Mouse (Mus musculus) colon, adult 2 months (tissue): ENCODE measurements around the gene Cetn2. TPM values are rescaled to one million over a fixed set of nuclear protein-coding genes. Genes with fewer than 3 reads are reported as not detected.

Experiments used
- polyA plus RNA-seq: library from polyadenylated mRNA; depleted of rRNA; stranded (reverse); fragments of >200 nt; gene quantifications from 2 replicates; pipeline ENCODE4 v1.2.3, GENCODE M21; 2012; rRNA removed

Cetn2 gene
- 1.1 and 1.2 TPM in 2 replicates for polyA plus RNA-seq

DNA sequence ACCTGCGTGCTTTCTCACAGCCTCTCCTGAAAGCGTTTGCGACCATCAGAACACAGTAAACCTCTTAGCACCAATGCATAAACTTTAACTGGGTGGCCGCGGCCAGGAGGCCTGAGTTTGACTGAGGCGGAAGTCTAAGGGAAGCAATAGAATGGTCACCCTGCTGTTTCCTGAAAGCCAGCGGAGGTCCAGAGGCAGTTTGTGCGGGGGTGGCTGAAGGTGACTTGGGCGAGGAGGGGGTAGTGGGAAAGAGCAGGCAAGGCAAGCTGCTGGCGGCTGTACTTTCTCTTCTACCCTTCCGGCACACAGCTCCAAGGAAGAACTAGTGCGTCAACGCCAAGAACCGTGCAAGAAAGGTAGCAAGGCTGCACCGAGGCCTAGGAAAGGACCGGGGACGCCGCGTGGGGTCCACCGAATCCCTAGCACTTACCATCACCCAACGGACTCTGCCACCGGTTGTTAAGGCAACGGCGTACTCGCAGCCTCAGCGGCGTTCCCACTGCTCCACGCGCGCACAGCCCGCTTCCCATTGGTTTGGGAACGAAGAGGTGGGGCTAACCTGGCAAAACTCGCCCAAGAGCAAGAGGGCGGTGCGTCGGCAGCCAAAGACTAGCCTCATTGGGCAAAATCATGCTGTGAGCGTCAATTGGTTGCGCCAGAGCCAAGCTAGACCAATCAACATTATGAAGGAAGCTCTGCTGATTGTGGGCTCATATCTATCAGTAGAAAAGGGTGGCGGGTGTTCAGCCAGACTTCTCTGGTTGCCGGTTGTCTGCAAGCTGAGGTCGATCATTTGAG, at the start of gene Cetn2, which contains the start of gene Nsdhl:
Gene Cetn2 (minus strand): TSS at position 528 of the 798 bp plus-strand sequence.
Gene Nsdhl (plus strand): TSS at position 674 of the 798 bp plus-strand sequence.

Other genes with a start within 250 kb of the Cetn2 start
- gene Gabrq, start 93.2 kb downstream of the Cetn2 start, polyA plus RNA-seq, result 0.02 and 0.05 TPM in 2 replicates
- 11.7 and 12.9 TPM in 2 replicates for gene Nsdhl, start 146 bp upstream of the Cetn2 start, polyA plus RNA-seq
- gene Zfp185, start 68.9 kb upstream of the Cetn2 start, polyA plus RNA-seq, result 0.41 and 0.63 TPM in 2 replicates
- not detected in 2 replicates for gene Pnma5, start 118.7 kb upstream of the Cetn2 start, polyA plus RNA-seq
- 0.05 and 0.08 TPM in 2 replicates for gene Pnma3, start 146.4 kb upstream of the Cetn2 start, polyA plus RNA-seq
- gene Xlr4a, start 164.1 kb upstream of the Cetn2 start, polyA plus RNA-seq, result 0.13 TPM in 1 of 2 replicates, not detected in the other
- 0.35 TPM in 1 of 2 replicates, not detected in the other for gene Xlr3a, start 178.7 kb upstream of the Cetn2 start, polyA plus RNA-seq
- gene Gm14685, start 198.6 kb upstream of the Cetn2 start, polyA plus RNA-seq, result not detected in 2 replicates
- not detected in 2 replicates for gene Xlr5b, start 230.4 kb upstream of the Cetn2 start, polyA plus RNA-seq
- gene DXBay18, start 231.0 kb upstream of the Cetn2 start, polyA plus RNA-seq, result 0.06 TPM in 1 of 2 replicates, not detected in the other